Mouse (Mus musculus) brain, embryonic 14.5 days (tissue): ENCODE data around the gene Ctps.

ENCODE experiments used
- CTCF ChIP-seq: fragments of 200-500 bp; IDR thresholded peaks from 2 replicates; pipeline ENCODE4 v1.5.1; 2012; ENCODE audit warnings: inconsistent platforms, mild to moderate bottlenecking, moderate library complexity, borderline replicate concordance; ENCODE audit not compliant: insufficient read depth, insufficient read length; ENCODE audit errors: extremely low read depth
- POLR2A ChIP-seq: fragments of 200-500 bp; IDR thresholded peaks from 2 replicates; pipeline ENCODE4 v1.6.1; 2012; ENCODE audit warnings: mild to moderate bottlenecking, inconsistent platforms, borderline replicate concordance; ENCODE audit not compliant: poor library complexity, insufficient read depth, insufficient read length, severe bottlenecking; ENCODE audit errors: extremely low read depth

DNA sequence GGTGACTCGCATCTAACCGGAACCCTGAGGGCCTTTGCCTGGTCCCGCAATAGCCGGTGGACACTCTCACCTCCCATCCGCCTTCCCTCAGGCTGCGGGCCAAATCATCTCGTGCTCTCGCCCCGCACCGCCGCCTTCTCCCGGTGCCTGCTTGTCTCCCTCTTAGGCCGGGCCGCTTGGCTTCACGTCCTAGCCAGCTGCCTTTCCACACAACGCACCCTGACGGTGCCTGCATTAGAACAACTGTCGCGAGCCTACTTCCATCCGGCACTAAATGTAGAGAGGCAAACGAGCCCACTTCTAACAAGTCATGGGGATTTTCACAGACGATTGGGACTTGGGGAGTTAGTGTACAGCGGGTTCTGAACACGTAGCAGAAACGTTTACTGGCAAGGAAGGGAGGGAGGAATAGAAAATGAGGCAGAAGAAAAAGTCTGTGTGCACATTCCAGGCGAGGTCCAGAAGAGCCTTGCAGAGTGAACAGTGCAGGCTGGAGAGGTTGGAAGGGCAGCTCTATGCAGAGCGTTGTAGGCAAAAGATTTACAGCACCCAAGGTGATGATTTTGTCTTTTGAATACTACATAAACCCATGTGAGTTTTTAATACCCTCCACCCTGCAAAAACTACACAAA, 478 bp upstream of the Ctps start:
- TF ChIP-seq CTCF (no peak), POLR2A (no peak)
